Mouse (Mus musculus): ENCODE measurements around the gene Il18rap.

DNA sequence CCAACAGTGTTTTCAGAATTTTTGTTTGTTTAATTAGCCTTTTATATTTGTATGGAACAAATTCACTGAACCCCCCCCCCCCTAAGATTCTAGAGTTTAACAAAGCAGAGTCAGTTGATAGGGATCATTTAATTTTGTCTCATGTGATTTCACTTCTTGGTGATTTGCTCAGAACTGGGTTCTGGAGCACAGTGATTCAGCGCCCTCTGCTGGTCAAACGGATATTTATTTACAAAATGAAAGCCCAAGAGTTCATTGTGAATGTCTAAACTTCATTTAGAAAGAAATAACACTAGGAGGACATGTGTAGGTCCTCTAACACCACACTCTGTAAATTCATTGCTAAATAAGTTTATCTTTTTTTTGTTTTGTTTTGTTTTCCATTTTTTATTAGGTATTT, 29.5 kb downstream of the Il18rap start:
- TF ChIP-seq CTCF (conservative IDR thresholded peaks at IDR 0.05 in 1 of 2, IDR thresholded peaks at IDR 0.05 in 1 of 2; ENCODE audit: low read depth in 2 of 2, low read length in 2 of 2) (peak; percentile 36 to 85; a peak in 3 of 4 replicates), EP300 (IDR thresholded peaks at IDR 0.05; ENCODE audit: low read length) (no peak), GABPA (IDR thresholded peaks at IDR 0.05; ENCODE audit: insufficient replicate concordance, low read depth, low read length) (no peak), POLR2A (IDR thresholded peaks at IDR 0.05; ENCODE audit: low read depth, low read length) (no peak), ELF1 (IDR thresholded peaks at IDR 0.05; ENCODE audit: low read depth, low read length) (no peak), ZKSCAN1 (IDR thresholded peaks at IDR 0.05; ENCODE audit: borderline replicate concordance, low read depth, low read length) (no peak), SIN3A (IDR thresholded peaks at IDR 0.05; ENCODE audit: low read length) (no peak), MAX (IDR thresholded peaks at IDR 0.05; ENCODE audit: low read length) (no peak)
